Mouse (Mus musculus): ENCODE measurements around the gene Sdcbp2. TPM values are rescaled to one million over a fixed set of nuclear protein-coding genes. Genes with fewer than 3 reads are reported as not detected.

Sdcbp2 gene
- polyA plus RNA-seq, 1 experiment from 2014 or later: 0.35 TPM

DNA sequence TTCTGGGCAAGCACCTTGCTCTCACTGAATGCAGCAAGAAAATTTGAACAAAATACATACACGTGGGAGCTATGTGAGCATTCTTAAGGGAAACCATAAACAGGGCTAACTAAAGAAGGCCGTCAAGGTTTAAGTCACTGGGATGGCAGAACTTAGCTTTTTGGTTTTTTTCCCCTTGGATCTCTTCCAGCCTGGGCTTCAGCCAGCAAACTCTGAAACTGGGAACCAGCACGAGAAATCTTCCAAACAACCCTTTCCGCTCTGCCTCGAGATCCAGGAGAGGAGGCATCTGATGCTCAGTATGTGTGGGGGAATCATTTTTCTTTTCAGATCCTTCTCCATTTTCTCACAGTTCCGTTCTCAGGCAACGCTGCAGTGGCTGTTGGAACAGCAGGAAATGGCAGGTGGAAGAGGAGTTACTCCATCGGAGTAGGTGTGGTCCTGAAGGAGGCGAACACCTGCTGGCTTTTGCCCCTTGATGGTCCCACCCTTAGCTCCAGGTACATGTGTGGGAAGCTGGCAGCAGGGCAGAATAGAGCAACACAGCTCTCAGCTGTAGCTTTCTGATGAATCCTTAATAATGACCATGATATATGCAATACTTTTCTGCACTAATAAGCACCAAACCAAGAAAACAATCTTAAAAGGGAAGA, 63.1 kb downstream of the Sdcbp2 start:
- Histone ChIP-seq H3K4me3 (no peak overlapping the region), H3K36me3 (ENCODE audit: poor library complexity, severe bottlenecking) (no peaks in the 10 kb centered on the region), H3K27me3 (peaks cover 18% of the 10 kb centered on the region), H3K4me1 (peaks cover 10% of the 10 kb centered on the region), H3K9ac (no peak overlapping the region), H3K4me2 (no peak overlapping the region), H3K27ac (no peak overlapping the region), H3K9me3 (replicated peaks) (no peaks in the 10 kb centered on the region)
- ATAC-seq: no peak
- WGBS: 66% methylated on average over 9 of the region's 9 CpGs

GRCm38 (mm10) chr2:151636015-151636402, 63.6 kb downstream of the Sdcbp2 start:
- Histone ChIP-seq H3K27me3 (peaks cover 13% of the 10 kb centered on the region), H3K36me3 (ENCODE audit: poor library complexity, severe bottlenecking) (no peaks in the 10 kb centered on the region), H3K4me2 (no peak overlapping the region), H3K9ac (no peak overlapping the region), H3K4me3 (no peak overlapping the region), H3K4me1 (peaks cover 10% of the 10 kb centered on the region), H3K9me3 (replicated peaks) (no peaks in the 10 kb centered on the region), H3K27ac (no peak overlapping the region)
- ATAC-seq: no peak
- 52% methylated on average over 2 of the region's 2 CpGs for WGBS

Other genes with a start within 250 kb of the Sdcbp2 start
- gene 4921509C19Rik, start 96.5 kb upstream of the Sdcbp2 start, polyA plus RNA-seq (2015; fragmentation: Nextera tagmentation; extraction: Ambion mirVana): not detected in 2 replicates
- 282 and 294 TPM in 2 replicates for gene Nsfl1c, start 78.4 kb upstream of the Sdcbp2 start, polyA plus RNA-seq (2015; fragmentation: Nextera tagmentation; extraction: Ambion mirVana)
- 529 and 558 TPM in 2 replicates for gene Fkbp1a, start 30.1 kb upstream of the Sdcbp2 start, polyA plus RNA-seq (2015; fragmentation: Nextera tagmentation; extraction: Ambion mirVana)
- gene Snph, start 60.0 kb downstream of the Sdcbp2 start, polyA plus RNA-seq (2015; fragmentation: Nextera tagmentation; extraction: Ambion mirVana): 4.7 and 4.9 TPM in 2 replicates
- 0.10 TPM in 1 of 2 replicates, not detected in the other for gene Rad21l, start 95.9 kb downstream of the Sdcbp2 start, polyA plus RNA-seq (2015; fragmentation: Nextera tagmentation; extraction: Ambion mirVana)
- 13.3 and 16.9 TPM in 2 replicates for gene Tmem74b, start 129.4 kb downstream of the Sdcbp2 start, polyA plus RNA-seq (2015; fragmentation: Nextera tagmentation; extraction: Ambion mirVana)
- 49.9 and 50.9 TPM in 2 replicates for gene Psmf1, start 171.6 kb downstream of the Sdcbp2 start, polyA plus RNA-seq (2015; fragmentation: Nextera tagmentation; extraction: Ambion mirVana)